Mouse (Mus musculus) ES-Bruce4 (cell line): Measurements from ENCODE around the gene Tlnrd1. TPM values are rescaled to one million over a fixed set of nuclear protein-coding genes. Genes with fewer than 3 reads are reported as not detected.
"Not testable (repeated sequence)": the region's sequence is repeated elsewhere in the genome, so short reads cannot be mapped to it uniquely, and the experiment has no call there.

Experiments used
- H3K27ac ChIP-seq: 2 replicates; pipeline ENCODE4 v1.5.1; 2012; ENCODE audit warnings: low read length, inconsistent platforms; ENCODE audit not compliant: insufficient read depth
- H3K27me3 ChIP-seq: 2 replicates; pipeline ENCODE4 v1.6.1; 2012; ENCODE audit warnings: mild to moderate bottlenecking, low read length, inconsistent platforms; ENCODE audit not compliant: control insufficient read depth, poor library complexity, insufficient read depth, severe bottlenecking
- H3K36me3 ChIP-seq: 2 replicates; pipeline ENCODE4 v1.6.1; 2012; ENCODE audit warnings: inconsistent platforms, mild to moderate bottlenecking, low read length, moderate library complexity; ENCODE audit not compliant: control insufficient read depth, poor library complexity, insufficient read depth, severe bottlenecking
- H3K4me1 ChIP-seq: one replicate; pipeline ENCODE4 v1.8.1; 2011; ENCODE audit warnings: low read length; ENCODE audit not compliant: control insufficient read depth, insufficient read depth
- H3K4me3 ChIP-seq: 2 replicates; pipeline ENCODE4 v1.5.1; 2011; ENCODE audit warnings: low read depth, mild to moderate bottlenecking, low read length
- H3K9ac ChIP-seq: 2 replicates; pipeline ENCODE4 v1.6.1; 2012; ENCODE audit warnings: low read depth, mild to moderate bottlenecking, inconsistent platforms; ENCODE audit not compliant: poor library complexity, severe bottlenecking
- H3K9me3 ChIP-seq: replicated peaks from 2 replicates; pipeline ENCODE4 v1.6.1; 2012; ENCODE audit warnings: mild to moderate bottlenecking, low read length, inconsistent platforms; ENCODE audit not compliant: control insufficient read depth, poor library complexity, insufficient read depth, severe bottlenecking
- CTCF ChIP-seq: IDR thresholded peaks from one replicate; pipeline ENCODE4 v1.8.1; 2011; ENCODE audit warnings: low read depth, low read length
- EP300 ChIP-seq: IDR thresholded peaks from 2 replicates; pipeline ENCODE4 v1.6.1; 2011; ENCODE audit warnings: low read depth, low read length; ENCODE audit not compliant: insufficient read depth
- POLR2A ChIP-seq: IDR thresholded peaks from one replicate; pipeline ENCODE4 v1.8.1; 2011; ENCODE audit warnings: low read length; ENCODE audit not compliant: insufficient read depth
- polyA plus RNA-seq: library from polyadenylated mRNA; stranded (reverse); fragments of >200 nt; gene quantifications from 2 replicates; pipeline ENCODE4 v1.2.4, GENCODE M21; 2011; ENCODE audit warnings: low read depth; ENCODE audit not compliant: missing spikeins, insufficient read depth, insufficient read length

Gene Tlnrd1
- polyA plus RNA-seq, 1 experiment, result 17.8 TPM

GRCm38 (mm10) chr7:83896077-83896740, 12.1 kb upstream of the Tlnrd1 start:
- Histone ChIP-seq H3K27ac (no peak overlapping the region), H3K9ac (no peak overlapping the region), H3K4me1 (no peaks in the 10 kb centered on the region), H3K27me3 (no peaks in the 10 kb centered on the region), H3K9me3 (no peaks in the 10 kb centered on the region), H3K36me3 (peaks cover 43% of the 10 kb centered on the region), H3K4me3 (no peak overlapping the region)
- no peak for TF ChIP-seq POLR2A
- no peak for TF ChIP-seq CTCF
- no peak for TF ChIP-seq EP300

GRCm38 (mm10) chr7:83894348-83894747, 10.2 kb upstream of the Tlnrd1 start:
- H3K9me3 ChIP-seq, result no peaks in the 10 kb centered on the region
- TF ChIP-seq POLR2A (no peak), EP300 (no peak), CTCF (no peak)
- no peak overlapping the region for H3K9ac ChIP-seq
- H3K4me3 ChIP-seq, result no peak overlapping the region
- peaks cover 39% of the 10 kb centered on the region for H3K36me3 ChIP-seq
- H3K27ac ChIP-seq, result no peak overlapping the region
- H3K27me3 ChIP-seq, result no peaks in the 10 kb centered on the region
- H3K4me1 ChIP-seq, result peaks cover 2% of the 10 kb centered on the region

GRCm38 (mm10) chr7:83892333-83892669, 8.2 kb upstream of the Tlnrd1 start:
- Histone ChIP-seq H3K36me3 (peaks cover 20% of the 10 kb centered on the region), H3K9me3 (no peaks in the 10 kb centered on the region), H3K4me1 (peaks cover 2% of the 10 kb centered on the region), H3K9ac (peak overlapping the region; percentile 85), H3K4me3 (peak overlapping the region; percentile 89), H3K27ac (peak overlapping the region; percentile 75), H3K27me3 (no peaks in the 10 kb centered on the region)
- TF ChIP-seq EP300, result no peak
- TF ChIP-seq POLR2A, result no peak
- TF ChIP-seq CTCF, result no peak

GRCm38 (mm10) chr7:83891433-83892332, 7.6 kb upstream of the Tlnrd1 start:
- Histone ChIP-seq H3K4me3 (peak overlapping the region; percentile 89), H3K9me3 (no peaks in the 10 kb centered on the region), H3K27ac (peak overlapping the region; percentile 75), H3K9ac (peak overlapping the region; percentile 85), H3K27me3 (no peaks in the 10 kb centered on the region), H3K4me1 (peaks cover 2% of the 10 kb centered on the region), H3K36me3 (peaks cover 18% of the 10 kb centered on the region)
- TF ChIP-seq CTCF (no peak), POLR2A (peak; percentile 68), EP300 (0 out of 2 replicates have a peak, but pooled peaks have one; percentile 24)

DNA sequence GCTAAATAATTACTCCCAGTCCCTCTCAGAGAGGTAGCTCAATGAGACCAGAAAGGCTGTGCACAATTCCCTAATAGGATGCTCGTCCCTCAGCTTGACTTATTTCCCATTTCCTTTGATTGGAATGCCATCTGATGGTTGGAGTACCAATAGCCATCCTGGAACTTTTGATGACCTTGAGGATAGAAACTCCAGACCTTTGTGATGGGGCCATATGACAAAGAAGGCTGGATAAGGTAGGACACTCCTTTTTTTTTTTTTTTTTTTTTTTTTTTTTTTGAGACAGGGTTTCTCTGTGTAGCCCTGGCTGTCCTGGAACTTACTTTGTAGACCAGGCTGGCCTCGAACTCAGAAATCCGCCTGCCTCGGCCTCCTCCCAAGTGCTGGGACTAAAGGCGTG, 5.8 kb upstream of the Tlnrd1 start:
- H3K4me3 ChIP-seq, H3K9ac ChIP-seq, H3K36me3 ChIP-seq: not testable (repeated sequence)

GRCm38 (mm10) chr7:83889383-83889782, 5.3 kb upstream of the Tlnrd1 start:
- Histone ChIP-seq H3K9me3 (no peaks in the 10 kb centered on the region), H3K27me3 (no peaks in the 10 kb centered on the region), H3K27ac (no peak overlapping the region), H3K9ac (no peak overlapping the region), H3K36me3 (0 out of 2 replicates have a peak, but pooled peaks cover under 1% of the 10 kb centered on the region), H3K4me3 (no peak overlapping the region), H3K4me1 (peaks cover 2% of the 10 kb centered on the region)
- TF ChIP-seq CTCF (no peak), EP300 (peak; percentile 80; the same call in 1 of the 2 replicates)

More for the DNA sequence above, 5.8 kb upstream of the Tlnrd1 start:
- not testable (repeated sequence) for H3K27ac ChIP-seq, H3K4me1 ChIP-seq, H3K27me3 ChIP-seq, H3K9me3 ChIP-seq
